Mouse (Mus musculus) embryonic stem cell, embryonic (primary cell): ENCODE results near the gene Gclm.

Source experiments
- CTCF ChIA-PET, 4 experiments: fragments of 300-600 bp in 2 of 4; fragments of 350-600 bp in 2 of 4; sonication (Branson Sonifier 250); formaldehyde crosslinking; loops; one replicate each; lab custom pipeline; 2022; ENCODE audit warnings: inconsistent platforms in 2 of 4; lab: Charles Lee
- POLR2A ChIA-PET, 4 experiments: fragments of 300-600 bp in 2 of 4; fragments of 350-600 bp in 2 of 4; sonication (Branson Sonifier 250); formaldehyde crosslinking; loops; one replicate each; lab custom pipeline; 2022; ENCODE audit warnings: antibody characterized with exemption in 4 of 4, inconsistent platforms in 1 of 4; lab: Charles Lee

Gene Gclm

GRCm38 (mm10) chr3:122245215-122245877, at the start of gene Gclm:
Gene Gclm, plus strand, starts transcription at chr3:122245557.
- ChIA-PET POLR2A (interaction anchor here in 3 of 4 experiments (1.0 to 3.5 kb wide), 13 partner anchors 9 to 1263 kb away, joined by 3 to 17 read pairs (median 4); partner anchors contain the start of gene Dnttip2 (in 2 of the 3)), CTCF (interaction anchor here (0.6 to 1.2 kb wide), 6 partner anchors 11 to 190 kb away, joined by 3 to 5 read pairs (median 3); no protein-coding TSS in a partner anchor)

GRCm38 (mm10) chr3:122196621-122197298, 48.6 kb upstream of the Gclm start:
- CTCF ChIA-PET = no interaction called here
- POLR2A ChIA-PET = interaction anchor here in 1 of 4 experiments (0.8 kb wide), 1 partner anchor 43 kb away, joined by 3 read pairs; no protein-coding TSS in a partner anchor

DNA sequence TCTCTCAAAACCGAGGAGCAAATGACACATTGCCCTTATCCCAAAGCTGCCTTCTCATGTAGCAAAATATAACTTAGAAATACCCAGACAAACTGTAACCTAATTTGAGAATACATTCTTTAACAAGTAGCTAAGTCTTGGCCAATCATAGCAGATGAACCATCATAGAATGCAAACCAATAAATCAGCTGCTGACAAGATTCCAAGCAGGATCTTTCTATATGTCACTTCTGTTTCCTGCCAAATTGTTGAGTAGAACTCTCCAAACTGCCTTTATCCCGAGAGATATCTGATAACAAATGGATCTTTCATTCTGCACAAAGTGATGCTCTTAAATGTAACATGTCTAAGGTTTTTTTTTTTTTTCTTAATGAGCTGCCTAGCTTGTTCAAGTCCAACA, 46.8 kb upstream of the Gclm start:
- ChIA-PET CTCF (interaction anchor here in 2 of 4 experiments (0.6 to 0.7 kb wide), 3 partner anchors 15 to 310 kb away, joined by 3 to 4 read pairs (median 3); no protein-coding TSS in a partner anchor), POLR2A (no interaction called here)

DNA sequence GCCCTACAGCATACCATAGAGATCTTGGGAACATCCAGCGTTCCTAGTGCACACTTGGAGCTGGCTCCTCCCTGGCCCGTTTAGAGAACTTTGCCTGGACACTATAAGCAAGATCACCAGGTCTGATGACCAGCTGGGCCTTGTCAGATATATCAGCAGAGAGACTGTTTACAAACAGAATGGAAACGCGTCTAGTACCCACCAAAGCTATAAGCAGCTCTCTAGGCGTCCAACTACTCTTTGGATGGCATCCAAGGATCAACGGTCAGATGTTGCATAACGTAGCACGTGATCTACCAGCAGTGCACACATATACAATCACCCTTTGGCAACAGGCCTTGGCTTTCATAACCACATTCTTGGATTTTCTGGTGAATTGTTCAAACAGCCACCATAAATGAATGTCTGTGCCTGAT, 46.4 kb upstream of the Gclm start:
- ChIA-PET CTCF (interaction anchor here in 1 of 4 experiments (0.6 to 0.7 kb wide), 2 partner anchors 46 to 311 kb away, joined by 3 to 4 read pairs; no protein-coding TSS in a partner anchor), POLR2A (interaction anchor here in 1 of 4 experiments (0.6 kb wide), 1 partner anchor 222 kb away, joined by 3 read pairs; no protein-coding TSS in a partner anchor)

DNA sequence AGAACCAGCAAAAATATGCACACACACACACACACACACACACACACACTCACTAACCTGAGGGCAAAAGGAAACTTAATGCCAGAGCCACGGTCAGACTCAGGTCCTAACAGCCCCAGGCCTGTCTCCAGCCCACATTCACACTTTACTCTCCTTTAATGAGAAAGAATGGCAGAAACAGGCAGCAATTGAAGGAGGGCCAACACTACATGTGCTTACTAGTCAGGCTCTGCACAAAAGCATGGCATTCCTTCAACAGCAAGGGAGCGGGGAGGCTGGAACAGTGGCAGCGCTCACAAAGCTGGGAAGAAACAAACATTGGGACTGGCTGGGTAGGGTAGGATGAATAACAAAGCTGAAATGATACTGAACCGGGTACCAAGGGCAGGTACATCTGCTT, 45.8 kb upstream of the Gclm start:
- ChIA-PET POLR2A (interaction anchor here in 1 of 4 experiments (0.6 kb wide), 1 partner anchor 222 kb away, joined by 3 read pairs; no protein-coding TSS in a partner anchor), CTCF (no interaction called here)

DNA sequence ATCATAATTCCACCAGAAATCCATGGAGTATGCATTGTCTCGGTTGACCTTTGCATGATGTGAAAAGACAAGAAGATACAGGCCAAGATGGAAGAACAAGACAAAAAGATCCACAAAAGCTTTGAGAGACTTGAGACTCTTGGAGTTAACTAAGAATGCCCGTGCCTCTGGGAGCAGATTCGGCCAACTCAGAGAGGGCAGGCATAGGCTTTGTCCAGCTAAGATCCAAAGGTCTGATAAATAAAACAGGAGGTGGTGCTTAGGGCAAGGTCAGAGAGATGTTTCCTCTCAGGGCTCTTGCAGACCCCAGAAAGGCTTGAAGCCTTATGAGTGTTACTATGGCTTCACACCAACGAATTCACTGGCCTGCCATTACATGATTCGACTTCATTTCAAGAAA, 45.3 kb upstream of the Gclm start:
- CTCF ChIA-PET = no interaction called here

DNA sequence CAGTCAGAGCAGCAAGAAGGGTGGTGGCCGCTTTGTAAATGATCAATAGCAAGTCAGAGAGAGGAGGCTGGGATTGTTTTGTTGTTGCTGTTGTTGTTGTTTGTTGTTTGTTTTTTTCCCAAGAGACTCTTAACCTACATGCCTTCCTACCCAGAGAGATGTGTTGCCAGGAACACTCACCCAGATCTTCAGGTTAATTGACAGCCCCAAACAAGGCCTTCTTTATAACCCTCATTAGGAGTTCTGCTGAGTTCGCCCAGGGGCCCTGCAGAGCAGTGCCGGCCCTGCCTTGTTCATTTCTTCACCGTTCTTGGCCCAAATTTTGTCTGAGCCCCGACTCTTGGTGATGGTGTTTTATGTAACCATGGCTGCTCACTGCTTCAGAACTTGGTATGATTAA, 44.9 kb upstream of the Gclm start:
- ChIA-PET CTCF (no interaction called here), POLR2A (no interaction called here)

More for the DNA sequence above, 45.3 kb upstream of the Gclm start:
- POLR2A ChIA-PET = no interaction called here

GRCm38 (mm10) chr3:122202307-122202732, 43.0 kb upstream of the Gclm start:
- ChIA-PET CTCF (interaction anchor here in 3 of 4 experiments (0.6 to 1.9 kb wide), 3 partner anchors 17 to 68 kb away, joined by 3 to 4 read pairs (median 3); no protein-coding TSS in a partner anchor), POLR2A (interaction anchor here in 2 of 4 experiments (0.6 to 1.2 kb wide), 3 partner anchors 68 to 419 kb away, joined by 3 to 8 read pairs (median 3); no protein-coding TSS in a partner anchor)

DNA sequence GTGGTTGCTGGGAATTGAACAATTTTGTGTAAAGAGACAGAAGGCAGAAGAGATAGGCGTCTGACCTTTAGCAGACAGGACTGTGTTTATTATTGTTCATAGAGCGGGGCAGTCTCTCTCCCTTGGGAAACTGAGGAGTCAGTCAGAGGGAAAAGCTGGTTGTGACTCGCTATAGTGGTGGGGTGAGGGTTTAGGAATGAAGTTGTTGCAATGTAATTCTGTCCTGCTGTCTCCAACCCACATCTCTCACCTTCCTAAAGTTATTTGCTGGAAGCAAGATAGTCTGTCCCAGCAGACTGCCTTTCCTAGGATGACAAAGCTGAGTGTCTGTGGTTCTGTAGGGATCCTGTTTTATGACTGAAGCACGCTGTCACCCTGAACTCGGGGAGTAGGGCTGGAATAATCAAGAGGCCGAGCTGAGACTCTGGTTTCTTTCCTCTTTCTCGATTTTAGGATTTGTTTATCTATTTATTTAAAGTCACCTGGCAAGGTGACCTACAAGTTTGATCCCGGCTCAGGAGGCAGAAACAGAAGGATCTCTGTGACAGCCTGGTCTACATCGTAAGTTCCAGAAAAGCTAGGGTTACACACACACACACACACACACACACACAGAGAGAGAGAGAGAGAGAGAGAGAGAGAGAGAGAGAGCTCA, 41.6 kb upstream of the Gclm start:
- ChIA-PET POLR2A (interaction anchor here in 3 of 4 experiments (0.6 to 1.2 kb wide), 4 partner anchors 29 to 690 kb away, joined by 3 to 4 read pairs (median 3); no protein-coding TSS in a partner anchor), CTCF (interaction anchor here in 1 of 4 experiments (0.6 kb wide), 1 partner anchor 67 kb away, joined by 8 read pairs; no protein-coding TSS in a partner anchor)

DNA sequence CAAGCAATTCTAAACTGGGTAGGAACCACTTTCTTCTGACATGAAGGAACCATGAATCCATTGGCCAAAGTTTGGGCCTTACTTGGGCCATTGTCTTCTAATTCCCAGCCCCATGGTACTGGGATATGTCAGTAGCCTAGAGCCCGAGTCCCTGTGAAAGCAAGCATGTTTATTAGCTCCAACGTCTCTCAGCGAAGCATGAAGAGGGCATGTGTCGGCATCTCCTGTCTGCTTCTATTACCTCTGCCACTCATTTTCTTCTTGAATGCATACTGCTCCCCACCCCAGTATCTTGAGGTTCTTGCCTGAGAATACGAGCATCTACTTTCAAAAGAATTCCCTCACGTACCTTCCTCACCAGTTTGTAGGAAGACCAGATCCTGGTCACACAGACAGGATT, 39.6 kb upstream of the Gclm start:
- CTCF ChIA-PET = no interaction called here
- POLR2A ChIA-PET = interaction anchor here in 1 of 4 experiments (1.5 kb wide), 1 partner anchor 17 kb away, joined by 4 read pairs; no protein-coding TSS in a partner anchor

DNA sequence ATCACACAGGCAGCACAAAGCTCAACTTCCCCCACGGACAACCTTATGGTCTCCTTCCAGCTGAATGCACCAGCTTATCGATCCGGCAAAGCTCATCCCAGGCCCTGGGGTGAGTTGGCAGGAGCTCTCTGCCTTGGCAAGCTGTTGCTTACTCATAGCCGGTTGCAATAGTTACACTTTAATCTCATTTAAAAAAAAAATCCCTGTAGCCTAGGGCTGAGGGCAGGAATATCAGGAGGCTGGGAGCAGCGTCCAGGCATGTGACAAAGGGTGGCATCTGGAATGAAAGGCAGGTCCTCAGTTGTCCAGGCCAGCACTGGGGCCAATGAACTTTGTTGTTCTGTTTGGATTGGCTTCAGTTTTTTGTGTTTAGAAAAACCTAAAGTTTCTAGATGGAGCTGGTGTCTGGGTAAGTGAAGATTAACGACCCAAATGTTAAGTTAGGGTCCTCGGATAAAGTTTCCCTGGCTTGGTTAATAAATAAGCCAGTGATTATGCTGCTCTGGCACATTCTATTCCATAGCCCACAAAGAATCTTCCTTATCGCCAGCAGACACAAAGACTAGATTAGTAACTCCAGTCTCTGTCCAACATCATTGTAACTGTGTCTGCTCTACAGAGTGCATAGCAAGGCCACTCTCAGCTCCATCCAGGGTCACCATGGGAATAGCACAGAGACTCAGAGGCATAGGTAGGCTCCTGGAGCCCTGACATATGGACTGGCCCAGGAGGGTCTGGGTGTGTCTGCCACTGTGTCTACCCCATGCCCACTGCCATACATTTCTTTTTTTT, 38.9 kb upstream of the Gclm start:
- POLR2A ChIA-PET = interaction anchor here in 1 of 4 experiments (1.5 kb wide), 1 partner anchor 18 kb away, joined by 4 read pairs; no protein-coding TSS in a partner anchor
- CTCF ChIA-PET = no interaction called here

- POLR2A ChIA-PET = interaction anchor here in 1 of 4 experiments (1.1 kb wide), 1 partner anchor 13 kb away, joined by 4 read pairs; no protein-coding TSS in a partner anchor
- CTCF ChIA-PET = interaction anchor here in 1 of 4 experiments (0.8 kb wide), 1 partner anchor 12 kb away, joined by 3 read pairs; no protein-coding TSS in a partner anchor
These were observed 37.6 kb upstream of the Gclm start for GRCm38 (mm10) chr3:122207766-122208165.

DNA sequence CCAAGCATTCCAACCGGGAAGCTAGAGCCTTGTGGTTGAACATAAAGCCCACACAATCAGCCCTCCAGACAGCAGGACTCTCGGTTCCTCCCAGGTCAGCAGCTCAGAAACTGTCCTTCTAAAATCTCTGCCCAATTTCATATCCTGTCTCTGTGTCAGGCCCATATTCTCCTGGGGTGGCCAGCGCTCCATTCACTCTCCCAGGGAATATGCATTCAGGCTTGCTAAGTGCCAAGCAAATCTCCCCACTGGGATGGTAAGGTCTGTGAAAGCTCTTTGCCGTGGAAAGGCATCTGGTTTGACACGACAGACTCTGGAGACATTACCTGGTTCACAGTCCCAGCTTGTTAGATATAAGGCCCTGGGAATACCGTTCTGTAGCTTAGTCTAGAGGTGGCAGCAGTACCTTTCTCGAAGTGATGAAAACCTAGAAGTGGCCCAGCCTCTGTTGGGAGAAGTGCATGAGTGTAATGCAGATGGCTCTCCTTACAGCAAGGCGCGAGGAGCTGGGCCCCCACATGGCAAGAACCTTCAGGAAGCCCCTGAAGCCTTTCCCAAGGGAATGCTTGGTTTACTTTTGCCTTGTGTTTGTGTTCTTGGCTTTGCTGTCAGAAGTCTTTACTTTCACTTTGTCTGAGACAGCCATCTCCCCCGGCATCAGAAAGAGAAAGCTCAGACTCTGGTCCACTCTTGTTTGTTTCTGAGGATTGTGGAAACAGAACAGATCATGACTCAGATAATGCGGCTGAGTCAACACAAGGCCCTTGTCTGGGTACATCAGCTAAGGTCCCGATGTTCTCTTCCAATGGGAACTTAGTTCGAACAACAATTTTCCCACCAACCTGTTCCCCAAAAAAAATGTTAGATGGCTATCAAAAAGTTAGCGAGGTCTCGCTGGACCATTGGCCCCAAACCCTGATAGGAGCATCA, 36.8 kb upstream of the Gclm start:
- ChIA-PET CTCF (interaction anchor here in 2 of 4 experiments (0.8 to 1.5 kb wide), 2 partner anchors 11 to 39 kb away, joined by 3 to 5 read pairs; no protein-coding TSS in a partner anchor), POLR2A (interaction anchor here in 3 of 4 experiments (0.6 to 1.4 kb wide), 5 partner anchors 12 to 226 kb away, joined by 3 to 8 read pairs (median 3); no protein-coding TSS in a partner anchor)

GRCm38 (mm10) chr3:122209511-122209910, 35.8 kb upstream of the Gclm start:
- ChIA-PET CTCF (interaction anchor here in 1 of 4 experiments (1.5 kb wide), 1 partner anchor 40 kb away, joined by 5 read pairs; no protein-coding TSS in a partner anchor), POLR2A (interaction anchor here in 2 of 4 experiments (1.4 kb wide), 2 partner anchors 23 to 225 kb away, joined by 3 read pairs; no protein-coding TSS in a partner anchor)

- POLR2A ChIA-PET = interaction anchor here in 1 of 4 experiments (0.7 kb wide), 1 partner anchor 182 kb away, joined by 3 read pairs; no protein-coding TSS in a partner anchor
These were observed 34.9 kb upstream of the Gclm start for GRCm38 (mm10) chr3:122210434-122210833.

GRCm38 (mm10) chr3:122210846-122211245, 34.5 kb upstream of the Gclm start:
- POLR2A ChIA-PET = interaction anchor here in 1 of 4 experiments (0.8 kb wide), 1 partner anchor 291 kb away, joined by 8 read pairs; no protein-coding TSS in a partner anchor
- CTCF ChIA-PET = interaction anchor here in 1 of 4 experiments (1.4 kb wide), 1 partner anchor 41 kb away, joined by 4 read pairs; no protein-coding TSS in a partner anchor

More at GRCm38 (mm10) chr3:122210434-122210833, 34.9 kb upstream of the Gclm start:
- CTCF ChIA-PET = interaction anchor here in 1 of 4 experiments (1.4 kb wide), 1 partner anchor 41 kb away, joined by 4 read pairs; no protein-coding TSS in a partner anchor
